Mouse (Mus musculus) testis, postnatal 14 days (tissue): Measurements from ENCODE around the gene Larp6.

ENCODE experiments used
- DNase-seq: peaks from one replicate; pipeline ENCODE4 v3.0.0; 2021; ENCODE audit warnings: low spot score

Gene Larp6

DNA sequence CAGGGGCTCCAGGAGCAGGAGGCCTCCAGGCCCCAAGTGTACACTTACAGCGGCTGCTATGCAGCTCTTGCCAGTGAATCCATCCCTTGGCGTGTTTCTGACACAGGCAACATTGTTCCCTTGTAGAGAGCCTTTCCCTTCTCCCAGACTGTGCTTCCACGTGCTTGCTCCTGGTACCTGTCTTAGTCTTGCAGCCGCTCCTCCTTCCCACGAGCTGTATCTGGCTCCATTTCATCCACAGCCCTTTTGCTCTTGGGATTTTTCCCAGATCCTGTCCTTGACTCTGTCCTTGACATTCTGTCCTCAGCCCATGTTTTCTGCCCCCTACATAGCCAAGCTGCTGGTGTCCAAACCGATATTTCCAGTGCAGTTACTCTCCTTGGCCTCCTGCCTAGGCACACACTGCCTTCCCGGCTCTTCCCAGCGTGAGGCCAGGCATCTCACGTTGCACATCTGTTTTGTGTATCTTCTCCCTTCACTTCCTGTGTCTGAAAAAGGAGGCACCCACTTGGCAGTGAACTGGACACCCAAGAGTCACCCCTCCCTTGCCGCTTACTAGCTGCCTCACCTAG, 46.7 kb downstream of the Larp6 start:
- DNase-seq: peak; percentile 74

DNA sequence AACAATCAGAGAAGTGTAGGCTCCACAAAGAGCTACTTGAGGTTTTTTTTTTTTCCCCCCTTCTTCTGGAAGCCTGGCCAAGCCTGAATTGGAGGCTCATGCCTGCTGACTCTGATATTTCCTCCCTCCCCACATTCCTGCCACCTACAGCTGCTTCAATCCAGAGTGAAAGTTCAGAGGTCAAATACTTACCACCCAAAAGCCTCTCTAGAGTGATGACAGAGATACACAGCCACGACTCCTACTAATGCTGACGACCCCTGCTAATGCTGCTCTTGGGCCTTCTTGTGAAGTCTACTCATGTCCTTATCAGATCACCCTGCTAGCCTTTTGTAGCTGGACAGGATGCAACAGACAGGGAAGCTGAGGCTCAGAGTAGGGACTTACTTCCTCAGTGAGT, 52.4 kb downstream of the Larp6 start:
- no peak for DNase-seq

GRCm38 (mm10) chr9:60768393-60768792, 55.6 kb downstream of the Larp6 start:
- no peak for DNase-seq

DNA sequence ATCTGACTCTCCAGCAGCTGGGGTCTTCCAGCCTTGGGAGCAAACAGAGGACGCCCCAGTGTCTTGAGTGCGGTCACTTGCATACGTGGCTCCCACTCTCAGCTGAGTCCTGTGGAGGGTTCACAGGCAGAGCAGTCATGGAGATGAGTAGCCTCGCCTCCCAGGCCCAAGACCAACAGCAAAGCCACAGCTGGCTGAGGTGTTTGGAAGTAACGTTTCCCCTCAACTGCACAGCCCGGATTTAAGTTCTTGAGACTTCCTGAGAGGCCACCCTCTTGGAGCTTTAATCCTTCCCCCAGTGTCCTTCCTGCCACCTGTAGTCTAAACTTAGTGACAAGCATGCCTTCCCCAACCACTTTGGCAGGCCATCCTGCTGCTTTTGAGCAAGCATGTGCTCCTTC, 56.9 kb downstream of the Larp6 start:
- DNase-seq: no peak

GRCm38 (mm10) chr9:60773713-60774112, 60.9 kb downstream of the Larp6 start:
- no peak for DNase-seq

- DNase-seq: no peak
Observed at GRCm38 (mm10) chr9:60776899-60777298, 64.1 kb downstream of the Larp6 start.

GRCm38 (mm10) chr9:60782057-60782789, 69.4 kb downstream of the Larp6 start:
- no peak for DNase-seq

DNA sequence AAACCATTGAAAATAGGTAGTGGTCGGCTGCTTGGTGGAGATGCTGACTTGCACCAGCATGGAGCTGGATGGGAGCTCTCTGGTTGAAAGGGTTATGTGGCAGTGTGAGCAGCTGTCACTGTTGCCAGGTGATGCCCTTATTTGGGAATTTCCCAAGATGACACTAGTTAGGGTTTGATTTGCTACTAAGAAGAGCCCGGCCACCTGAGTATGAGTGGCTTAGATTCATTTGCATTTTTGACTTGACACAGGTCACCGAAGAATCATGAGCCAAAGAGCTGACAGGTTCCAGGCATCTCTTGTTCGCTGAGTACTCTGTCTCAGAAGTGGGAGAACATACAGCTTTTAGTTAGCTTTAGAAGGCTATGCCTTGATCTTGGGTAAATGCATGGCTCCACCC, 72.3 kb downstream of the Larp6 start:
- DNase-seq: no peak

- DNase-seq: no peak
Observed at GRCm38 (mm10) chr9:60787517-60788110, 74.8 kb downstream of the Larp6 start.
